Mouse (Mus musculus): ENCODE measurements around the gene Agrp.

Gene Agrp

GRCm38 (mm10) chr8:105518436-105519313 is 118.5 kb downstream of the Agrp start, which contains the start of gene Hsd11b2:
Gene Hsd11b2 (plus strand): TSS chr8:105518755.
- DNase-seq (ENCODE audit: low read depth, low spot score) = no peak

- DNase-seq (ENCODE audit: low read depth, low spot score) = no peak
These were observed 119.8 kb downstream of the Agrp start for GRCm38 (mm10) chr8:105517346-105517745.
